Mouse (Mus musculus) bone marrow, adult 2 months (tissue): ENCODE measurements around the gene Nt5c.

Experiments
- CTCF ChIP-seq: fragments of 200-500 bp; IDR thresholded peaks from 2 replicates; pipeline ENCODE4 v1.5.1; 2011; ENCODE audit warnings: low read length, control low read depth; ENCODE audit not compliant: control insufficient read depth, insufficient read depth
- POLR2A ChIP-seq: fragments of 200-500 bp; IDR thresholded peaks from 2 replicates; pipeline ENCODE4 v1.6.1; 2011; ENCODE audit warnings: low read depth, mild to moderate bottlenecking, control low read depth, low read length, borderline replicate concordance; ENCODE audit not compliant: control insufficient read depth

GRCm38 (mm10) chr11:115513271-115514237, 21.9 kb upstream of the Nt5c start:
- peak; percentile 9; the same call in 1 of the 2 replicates for TF ChIP-seq POLR2A
- TF ChIP-seq CTCF, result no peak
